Mouse (Mus musculus) heart, postnatal 36 days (tissue): ENCODE measurements around the gene Mog. TPM values are rescaled to one million over a fixed set of nuclear protein-coding genes. Genes with fewer than 3 reads are reported as not detected.

Experiments used
- DNase-seq, 2 experiments: peaks; one replicate each; pipeline ENCODE4 v3.0.0; 2021 to 2022
- intact Hi-C: fragments of 180-260 bp; cut with DNase I; formaldehyde crosslinking; loops from one replicate; pipeline ENCODE4 v1.15.1; 2025
- total RNA-seq, 2 experiments: library from RNA; stranded (reverse); gene quantifications; 2 replicates each; pipeline ENCODE4 v1.2.3; 2021

The Mog gene
- total RNA-seq = not detected

- DNase-seq = no peak
- intact Hi-C loops = no loop called here
These were observed at the start of gene Mog for GRCm38 (mm10) chr17:37022628-37023576. Mog (minus strand) TSS chr17:37023398.

DNA sequence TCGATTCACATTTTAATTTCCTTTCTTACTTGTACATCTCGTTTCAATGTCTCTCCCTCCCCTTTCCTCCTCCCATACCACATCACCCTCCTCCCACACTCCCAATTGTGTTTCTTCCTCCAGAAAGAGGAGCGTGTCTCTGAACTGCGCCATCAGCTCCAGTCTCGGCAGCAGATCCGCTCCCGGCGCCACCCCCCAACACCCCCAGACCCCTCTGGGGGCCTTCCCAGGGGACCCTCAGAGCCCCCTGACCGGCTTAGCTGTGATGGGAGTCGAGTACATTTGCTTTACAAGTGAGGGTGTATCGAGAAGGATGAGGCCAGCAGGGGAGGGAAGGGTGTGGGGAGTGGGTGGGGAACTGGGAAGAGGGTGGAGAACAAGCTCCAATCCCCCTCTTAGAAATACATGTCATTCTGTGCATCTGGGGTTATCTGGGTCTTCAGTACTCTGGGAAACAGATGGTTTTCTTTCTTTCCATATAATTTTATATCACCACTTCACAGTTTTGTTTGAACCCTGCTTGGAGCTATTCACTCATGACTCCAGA lies 49.6 kb upstream of the Mog start:
- no peak for DNase-seq
- intact Hi-C loops = no loop called here

- no peak for DNase-seq
- intact Hi-C loops = no loop called here
These were observed 49.0 kb upstream of the Mog start for GRCm38 (mm10) chr17:37072080-37072729.

DNA sequence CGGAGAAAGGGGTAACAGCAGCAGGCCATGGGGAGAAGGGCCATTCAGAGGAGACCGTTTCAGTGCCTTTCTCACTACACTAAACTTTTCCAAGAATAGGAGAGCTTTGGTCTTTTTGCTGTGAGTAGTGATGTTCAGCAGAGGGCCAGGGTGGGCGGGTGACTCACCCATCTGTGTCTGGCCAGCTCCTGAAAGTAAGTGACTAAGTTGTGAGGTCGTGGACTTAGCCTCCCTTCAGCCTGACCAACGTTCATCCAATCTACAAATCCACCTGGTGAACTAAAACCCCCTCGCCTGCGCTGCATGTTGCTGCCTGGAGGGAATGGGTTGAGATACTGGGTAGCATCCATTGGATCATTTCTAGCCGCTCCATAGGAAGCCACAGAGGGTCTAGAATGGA lies 46.9 kb upstream of the Mog start:
- intact Hi-C loops = no loop called here
- DNase-seq = no peak

DNA sequence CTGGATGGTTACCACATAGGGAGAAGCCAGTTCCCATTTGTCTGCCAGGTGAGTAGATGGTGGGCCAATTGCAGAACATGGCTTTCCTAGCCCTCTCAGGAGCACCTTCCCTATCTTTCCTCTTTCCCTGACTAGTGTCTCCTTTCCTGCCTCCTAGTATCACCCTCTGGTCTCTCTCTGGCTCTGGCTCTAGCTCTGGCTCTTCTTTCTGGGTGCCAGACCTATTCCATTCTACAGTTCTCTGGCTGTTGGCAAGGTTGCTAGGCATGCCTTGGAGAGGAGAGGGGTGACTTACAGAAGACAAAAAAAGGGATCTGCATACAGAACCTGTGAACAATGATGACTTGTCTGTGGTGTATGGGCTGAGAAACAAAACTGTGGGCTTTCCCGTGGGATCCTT lies 44.7 kb upstream of the Mog start:
- intact Hi-C loops = no loop called here
- no peak for DNase-seq

GRCm38 (mm10) chr17:37065993-37066392 lies 42.8 kb upstream of the Mog start:
- intact Hi-C loops = no loop called here

GRCm38 (mm10) chr17:37063686-37064495 lies 40.7 kb upstream of the Mog start:
- no peak for DNase-seq
- intact Hi-C loops = no loop called here

More at GRCm38 (mm10) chr17:37065993-37066392, 42.8 kb upstream of the Mog start:
- DNase-seq = no peak

DNA sequence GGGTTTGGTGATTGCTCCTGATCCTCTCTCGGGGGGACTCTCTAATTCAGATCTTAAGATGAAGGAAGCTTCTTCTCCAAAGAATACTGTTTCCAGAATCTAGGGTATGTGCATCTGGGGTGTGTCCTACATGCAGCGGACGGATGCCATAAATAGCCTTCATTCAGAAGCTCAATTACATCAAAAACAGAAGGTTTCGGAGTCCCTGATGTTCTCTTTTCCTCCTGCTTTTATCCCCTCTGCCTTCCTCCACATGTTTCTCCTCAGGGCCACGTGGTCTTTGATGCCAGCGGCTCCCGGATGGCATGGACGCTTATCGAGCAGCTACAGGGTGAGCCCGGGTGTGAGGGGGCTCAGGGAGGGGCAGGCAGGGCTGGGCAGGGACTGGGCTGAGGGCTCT lies 39.9 kb upstream of the Mog start:
- no peak for DNase-seq
- intact Hi-C loops = no loop called here

DNA sequence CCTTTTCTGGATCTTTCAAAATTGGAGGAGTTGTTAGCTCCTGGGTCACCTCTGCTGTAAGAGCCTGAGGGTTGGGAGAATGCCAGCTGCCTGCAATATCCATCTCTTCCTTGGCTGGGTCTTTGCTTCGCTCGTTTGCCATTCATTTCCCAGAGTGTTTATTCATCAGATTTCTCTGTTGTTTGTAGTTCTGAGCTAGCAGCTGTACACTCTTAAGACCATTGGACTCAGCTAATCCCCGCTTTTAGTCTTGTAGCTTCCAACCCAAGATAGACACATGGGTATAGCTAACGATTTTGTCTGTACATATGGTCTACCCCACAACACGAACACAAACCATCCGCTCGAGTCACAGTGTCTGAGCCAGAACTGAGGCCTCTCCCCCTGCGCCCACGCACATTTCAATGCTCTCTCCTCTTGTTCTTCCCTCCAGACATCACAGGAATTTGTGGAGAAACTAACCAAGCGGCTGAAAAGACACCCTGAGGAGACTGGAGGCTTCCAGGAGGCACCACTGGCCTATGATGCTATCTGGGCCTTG lies 39.0 kb upstream of the Mog start:
- intact Hi-C loops = no loop called here
- no peak for DNase-seq

DNA sequence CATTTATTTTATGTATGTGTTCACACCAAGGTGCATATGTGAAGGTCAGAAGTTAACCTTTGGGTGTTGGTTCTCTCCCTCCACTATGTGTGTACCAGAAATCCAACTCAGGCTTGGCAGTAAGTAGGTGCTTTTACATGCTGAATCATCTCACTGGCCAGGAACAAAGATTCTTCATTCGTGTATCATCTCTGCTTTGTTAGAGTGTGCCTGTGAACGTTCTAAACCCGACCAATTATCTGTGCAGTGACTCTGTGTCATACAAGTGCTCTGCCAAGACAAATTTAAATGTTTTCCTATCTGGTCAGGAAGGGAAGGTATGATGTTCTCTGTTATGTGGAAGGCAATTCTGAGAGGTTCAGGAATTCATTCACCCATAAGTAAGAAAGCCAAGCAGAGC lies 38.2 kb upstream of the Mog start:
- intact Hi-C loops = no loop called here

DNA sequence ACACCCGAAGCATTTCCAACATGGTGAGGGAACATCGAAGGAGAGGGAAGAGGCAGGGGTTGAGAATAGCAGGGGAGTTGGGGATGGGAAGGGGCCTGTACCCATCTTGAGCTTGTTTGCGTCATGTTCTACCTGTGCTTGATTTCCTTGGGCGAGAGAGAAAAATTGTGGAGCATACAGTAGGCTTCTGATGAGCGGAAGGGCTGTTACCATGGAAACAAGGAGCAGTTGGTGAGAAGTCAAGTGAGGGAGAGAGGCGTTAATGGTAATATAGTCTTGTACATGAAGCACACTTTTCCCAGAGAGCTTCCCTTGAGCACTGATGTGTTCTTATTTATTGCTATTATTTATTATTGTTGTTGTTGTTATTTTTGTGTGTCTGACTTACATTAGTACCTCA lies 33.8 kb upstream of the Mog start:
- DNase-seq = no peak
- intact Hi-C loops = no loop called here

More for the DNA sequence above, 38.2 kb upstream of the Mog start:
- DNase-seq = no peak

- no peak for DNase-seq
- intact Hi-C loops = no loop called here
These were observed 28.5 kb upstream of the Mog start for GRCm38 (mm10) chr17:37051745-37052144.

- DNase-seq = no peak
- intact Hi-C loops = no loop called here
These were observed 27.7 kb upstream of the Mog start for GRCm38 (mm10) chr17:37050876-37051275.

DNA sequence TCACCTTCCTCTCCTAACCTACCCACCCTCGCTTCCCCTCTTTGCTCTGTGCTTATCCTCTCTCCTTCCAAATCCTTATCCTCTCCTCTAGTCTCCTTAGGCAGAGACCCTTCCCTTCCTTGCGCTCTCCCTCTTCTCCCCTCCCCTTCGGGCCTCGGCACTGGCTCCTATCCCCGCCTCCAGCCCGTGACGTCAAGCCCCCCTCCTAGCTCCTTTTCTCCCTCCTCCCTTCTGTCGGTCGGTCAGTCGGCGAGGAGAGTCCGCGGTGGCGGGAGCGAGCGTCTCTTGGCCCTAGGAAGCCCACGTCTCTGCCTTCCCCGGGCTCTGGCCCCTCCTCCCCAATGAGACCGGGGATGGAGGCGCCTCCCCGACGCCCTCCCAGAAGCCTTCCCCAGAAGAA lies 27.2 kb upstream of the Mog start:
- peak; percentile 77 to 80 for DNase-seq
- intact Hi-C loops = no loop called here

GRCm38 (mm10) chr17:37049570-37050310 lies 26.5 kb upstream of the Mog start:
- DNase-seq = peak; percentile 66 to 80
- intact Hi-C loops = loop anchor here (5.0 kb wide), 2 partner anchors 152 to 207 kb away; partner anchors contain the start of gene Trim31

DNA sequence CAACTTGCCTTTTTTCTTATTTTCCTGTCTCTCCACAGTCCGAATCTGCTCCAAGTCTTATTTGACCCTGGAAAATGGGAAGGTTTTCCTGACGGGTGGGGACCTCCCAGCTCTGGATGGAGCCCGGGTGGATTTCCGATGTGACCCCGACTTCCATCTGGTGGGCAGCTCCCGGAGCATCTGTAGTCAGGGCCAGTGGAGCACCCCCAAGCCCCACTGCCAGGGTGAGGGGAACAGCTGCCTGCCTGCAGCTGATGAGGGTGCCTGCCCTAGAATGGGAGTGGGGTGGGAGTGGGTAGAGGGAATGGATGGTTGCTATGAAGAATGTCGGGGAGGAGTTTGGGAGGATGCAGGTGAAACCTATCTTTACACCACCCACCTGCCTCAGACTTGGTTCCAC lies 25.2 kb upstream of the Mog start:
- intact Hi-C loops = loop anchor here (5.0 kb wide), 2 partner anchors 151 to 206 kb away; partner anchors contain the start of gene Trim31
- no peak for DNase-seq

DNA sequence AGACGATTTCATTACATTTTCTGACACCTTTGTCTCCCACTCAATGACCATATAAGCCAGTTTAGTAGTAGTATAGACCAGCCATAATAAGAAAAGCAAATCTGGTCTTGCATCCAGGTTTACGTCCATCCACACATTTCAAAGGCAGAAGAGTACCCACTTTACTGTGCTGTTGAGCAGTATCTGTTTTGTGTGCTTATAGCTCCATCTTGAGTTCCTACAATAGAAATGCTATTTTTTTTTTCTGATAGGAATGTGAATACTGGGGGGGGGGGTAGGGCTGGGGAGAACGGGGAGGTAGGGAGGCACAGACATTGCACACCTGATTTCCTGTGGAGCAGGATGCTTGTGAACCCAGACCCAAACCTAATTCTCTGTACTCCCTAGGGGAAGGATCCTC lies 24.8 kb upstream of the Mog start:
- intact Hi-C loops = loop anchor here (2.0 to 5.0 kb wide), 4 partner anchors 45 to 206 kb away; partner anchors contain the start of gene Trim31
- DNase-seq = no peak

DNA sequence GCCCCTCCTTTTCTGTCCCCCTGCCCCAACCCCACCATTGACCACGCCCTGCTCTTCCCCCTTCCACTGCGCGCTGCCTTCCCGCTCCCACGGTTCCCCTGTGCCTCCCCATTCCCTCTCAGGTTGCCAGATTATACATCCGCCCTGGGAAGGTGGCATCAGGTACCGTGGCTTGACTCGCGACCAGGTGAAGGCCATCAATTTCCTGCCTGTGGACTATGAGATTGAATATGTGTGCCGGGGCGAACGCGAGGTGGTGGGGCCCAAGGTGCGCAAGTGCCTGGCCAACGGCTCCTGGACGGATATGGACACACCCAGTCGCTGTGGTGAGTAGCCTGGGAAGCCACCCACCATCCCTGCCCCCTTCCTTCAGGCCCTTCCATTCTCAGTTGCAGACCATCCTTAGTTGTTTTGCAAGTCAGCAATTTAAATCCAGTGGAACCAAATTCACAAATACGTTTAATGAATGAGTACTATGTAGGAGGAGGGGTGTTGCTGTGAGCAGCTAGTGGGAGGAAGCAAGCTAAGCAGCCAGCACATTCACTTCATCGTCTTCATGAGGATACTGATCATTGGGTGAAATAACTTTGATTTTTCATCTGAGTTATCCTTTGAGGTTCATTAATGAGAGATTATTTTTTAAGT lies 24.3 kb upstream of the Mog start:
- DNase-seq = no peak
- intact Hi-C loops = loop anchor here (2.0 to 5.0 kb wide), 4 partner anchors 45 to 205 kb away; partner anchors contain the start of gene Trim31
